Mouse (Mus musculus): ENCODE data around the gene Gpr82.

DNA sequence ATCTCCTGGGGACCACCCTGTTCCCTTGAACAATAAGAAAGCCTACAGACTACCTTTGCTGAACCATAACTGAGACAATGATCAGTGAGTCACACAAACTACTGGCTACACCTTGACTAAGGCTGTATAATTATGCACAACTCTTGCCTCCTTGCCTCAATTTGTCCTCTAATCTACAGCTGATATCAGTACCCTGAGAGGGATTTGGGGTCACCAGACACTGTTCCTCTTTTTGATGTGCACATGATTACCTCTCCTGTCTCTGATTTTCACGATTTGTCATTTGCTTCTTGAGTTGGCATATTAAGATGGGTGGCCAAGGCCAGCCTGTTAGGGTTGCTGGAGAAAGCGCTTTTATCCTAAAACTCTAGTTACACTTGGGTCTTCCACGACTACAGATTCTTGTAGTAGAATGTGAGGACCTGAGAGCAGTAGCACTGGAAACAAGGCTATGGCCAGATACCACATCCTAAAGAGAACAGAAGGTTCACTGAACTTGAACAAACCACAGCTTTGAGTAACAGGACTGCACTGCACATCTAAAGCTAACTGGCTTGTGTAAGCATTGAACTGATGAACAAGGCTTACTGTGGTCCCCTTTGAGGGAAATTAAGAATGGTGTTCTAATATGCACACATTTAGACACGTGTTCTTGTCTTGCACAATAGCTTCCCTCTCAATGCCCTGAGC, 1.8 kb upstream of the Gpr82 start:
- TF ChIP-seq POLR2A (IDR thresholded peaks at IDR 0.05; ENCODE audit: low read depth, low read length) (no peak), CTCF (IDR thresholded peaks at IDR 0.05; ENCODE audit: extremely low read depth, insufficient read length, insufficient replicate concordance, low read depth, low read length) (no peak)
